Mouse (Mus musculus) limb, embryonic 11.5 days (tissue): ENCODE data around the gene Megf8. TPM values are rescaled to one million over a fixed set of nuclear protein-coding genes. Genes with fewer than 3 reads are reported as not detected.
A peak's percentile ranks its signal among the peaks of the same experiment; 100 is the strongest.

Experiments used
- ATAC-seq: fragments of 200-750 bp; cut with Nextera tagmentation; 2 replicates; pipeline ENCODE4 v1.8.0; 2017; ENCODE audit warnings: low read depth; ENCODE audit not compliant: insufficient number of reproducible peaks, low FRiP score, low TSS enrichment
- DNase-seq: peaks from one replicate; pipeline ENCODE4 v3.0.0-alpha.2; 2015; ENCODE audit warnings: low spot score
- H3K27ac ChIP-seq: fragments of 300-500 bp; sonication (generic); replicated peaks from 2 replicates; pipeline ENCODE4 v1.5.1; 2014; ENCODE audit warnings: low read depth, mild to moderate bottlenecking, low read length
- H3K27me3 ChIP-seq: fragments of 300-500 bp; sonication (generic); 2 replicates; pipeline ENCODE4 v1.6.1; 2014; ENCODE audit warnings: mild to moderate bottlenecking, low read length, mixed read lengths; ENCODE audit not compliant: control insufficient read depth, insufficient read depth
- H3K36me3 ChIP-seq: fragments of 300-500 bp; sonication (generic); 2 replicates; pipeline ENCODE4 v1.6.1; 2014; ENCODE audit warnings: mild to moderate bottlenecking, low read length, moderate library complexity, mixed read lengths; ENCODE audit not compliant: control insufficient read depth, insufficient read depth
- H3K4me1 ChIP-seq: fragments of 300-500 bp; sonication (generic); 2 replicates; pipeline ENCODE4 v1.6.1; 2014; ENCODE audit warnings: low read length, mixed read lengths; ENCODE audit not compliant: control insufficient read depth, insufficient read depth
- H3K4me2 ChIP-seq: fragments of 300-500 bp; sonication (generic); 2 replicates; pipeline ENCODE4 v1.6.1; 2014; ENCODE audit warnings: low read depth, mild to moderate bottlenecking, moderate library complexity; ENCODE audit not compliant: severe bottlenecking
- H3K4me3 ChIP-seq: fragments of 300-500 bp; sonication (generic); 2 replicates; pipeline ENCODE4 v1.5.1; 2014; ENCODE audit warnings: low read depth, low read length
- H3K9ac ChIP-seq: fragments of 300-500 bp; sonication (generic); 2 replicates; pipeline ENCODE4 v1.6.1; 2014; ENCODE audit warnings: mild to moderate bottlenecking, low read length
- H3K9me3 ChIP-seq: fragments of 300-500 bp; sonication (generic); 2 replicates; pipeline ENCODE4 v1.6.1; 2016; ENCODE audit warnings: low read length; ENCODE audit not compliant: control insufficient read depth
- WGBS: fragments of 180-500 bp; shearing (Covaris S2); extraction: QIAGEN DNeasy Blood & Tissue Kit; methylation state at CpG from one replicate; pipeline ENCODE4 v1.1.7; 2014; 5-methylcytosine and 5-hydroxymethylcytosine counted together
- polyA plus RNA-seq: library from polyadenylated mRNA; unstranded; fragments of >200 nt; fragmentation: Nextera tagmentation; extraction: Ambion mirVana; gene quantifications from 2 replicates; pipeline ENCODE4 v1.2.1, GENCODE M21; 2014

The Megf8 gene
- polyA plus RNA-seq, 1 experiment from 2014 or later: 14.4 TPM

- WGBS: 21% methylated on average over 5 of the region's 5 CpGs
- peak overlapping the region; percentile 88 for H3K4me2 ChIP-seq
- H3K4me1 ChIP-seq: peaks cover 36% of the 10 kb centered on the region
- H3K36me3 ChIP-seq: peaks cover 25% of the 10 kb centered on the region
- ATAC-seq (no peak), DNase-seq (no peak)
- no peaks in the 10 kb centered on the region for H3K27me3 ChIP-seq
- peak overlapping the region; percentile 81 for H3K9ac ChIP-seq
- H3K4me3 ChIP-seq: peak overlapping the region; percentile 79
- H3K27ac ChIP-seq: no peak overlapping the region
- H3K9me3 ChIP-seq: no peaks in the 10 kb centered on the region
Observed at GRCm38 (mm10) chr7:25283637-25284036, 33.3 kb upstream of the Megf8 start.

- H3K4me1 ChIP-seq: peaks cover 36% of the 10 kb centered on the region
Observed at GRCm38 (mm10) chr7:25284171-25284570, 32.8 kb upstream of the Megf8 start.

GRCm38 (mm10) chr7:25284766-25285165 lies 32.2 kb upstream of the Megf8 start:
- Histone ChIP-seq H3K27me3 (no peaks in the 10 kb centered on the region), H3K4me2 (no peak overlapping the region), H3K36me3 (peaks cover 36% of the 10 kb centered on the region), H3K27ac (no peak overlapping the region), H3K4me1 (peaks cover 34% of the 10 kb centered on the region), H3K9me3 (no peaks in the 10 kb centered on the region), H3K9ac (no peak overlapping the region), H3K4me3 (no peak overlapping the region)
- ATAC-seq: no peak
- 91% methylated on average over 5 of the region's 5 CpGs for WGBS
- no peak for DNase-seq

More at GRCm38 (mm10) chr7:25284171-25284570, 32.8 kb upstream of the Megf8 start:
- no peaks in the 10 kb centered on the region for H3K9me3 ChIP-seq
- no peaks in the 10 kb centered on the region for H3K27me3 ChIP-seq
- H3K9ac ChIP-seq: peak overlapping the region; percentile 81; the same call in 1 of the 2 replicates
- WGBS: 86% methylated on average over 2 of the region's 2 CpGs
- peak overlapping the region; percentile 14; the same call in 1 of the 2 replicates for H3K4me3 ChIP-seq
- DNase-seq: no peak
- peak overlapping the region; percentile 88 for H3K4me2 ChIP-seq
- peaks cover 30% of the 10 kb centered on the region for H3K36me3 ChIP-seq
- ATAC-seq: no peak
- H3K27ac ChIP-seq: 0 out of 2 replicates have a peak overlapping the region, but pooled peaks have one; percentile 21

- no peaks in the 10 kb centered on the region for H3K27me3 ChIP-seq
- H3K4me1 ChIP-seq: peaks cover 25% of the 10 kb centered on the region
- DNase-seq: no peak
- no peak overlapping the region for H3K4me3 ChIP-seq
- H3K4me2 ChIP-seq: no peak overlapping the region
- no peak overlapping the region for H3K27ac ChIP-seq
- H3K36me3 ChIP-seq: peaks cover 45% of the 10 kb centered on the region
- H3K9ac ChIP-seq: no peak overlapping the region
- WGBS: 94% methylated on average over 20 of the region's 20 CpGs
- no peak for ATAC-seq
- H3K9me3 ChIP-seq: no peaks in the 10 kb centered on the region
Observed at GRCm38 (mm10) chr7:25285511-25286238, 31.3 kb upstream of the Megf8 start.

GRCm38 (mm10) chr7:25286989-25287388 lies 30.0 kb upstream of the Megf8 start:
- Histone ChIP-seq H3K9ac (no peak overlapping the region), H3K4me1 (peaks cover 17% of the 10 kb centered on the region), H3K9me3 (no peaks in the 10 kb centered on the region), H3K27me3 (no peaks in the 10 kb centered on the region), H3K4me2 (no peak overlapping the region), H3K4me3 (no peak overlapping the region), H3K36me3 (peaks cover 54% of the 10 kb centered on the region), H3K27ac (no peak overlapping the region)
- ATAC-seq: no peak
- 79% methylated on average over 8 of the region's 8 CpGs for WGBS
- DNase-seq: no peak

- ATAC-seq (no peak), DNase-seq (no peak)
- peak overlapping the region; percentile 17; the same call in 1 of the 2 replicates for H3K9ac ChIP-seq
- H3K27ac ChIP-seq: no peak overlapping the region
- H3K27me3 ChIP-seq: no peaks in the 10 kb centered on the region
- no peak overlapping the region for H3K4me2 ChIP-seq
- no peaks in the 10 kb centered on the region for H3K9me3 ChIP-seq
- WGBS: 88% methylated on average over 12 of the region's 12 CpGs
- H3K4me1 ChIP-seq: peaks cover 17% of the 10 kb centered on the region
- no peak overlapping the region for H3K4me3 ChIP-seq
- H3K36me3 ChIP-seq: peaks cover 63% of the 10 kb centered on the region
Observed at GRCm38 (mm10) chr7:25288011-25288410, 29.0 kb upstream of the Megf8 start.

- no peak overlapping the region for H3K4me2 ChIP-seq
- H3K4me1 ChIP-seq: peaks cover 10% of the 10 kb centered on the region
- ATAC-seq: no peak
- H3K27ac ChIP-seq: no peak overlapping the region
- no peaks in the 10 kb centered on the region for H3K9me3 ChIP-seq
- no peak for DNase-seq
- H3K36me3 ChIP-seq: peaks cover 67% of the 10 kb centered on the region
- H3K27me3 ChIP-seq: no peaks in the 10 kb centered on the region
- WGBS: 82% methylated on average over 3 of the region's 3 CpGs
- H3K4me3 ChIP-seq: no peak overlapping the region
- no peak overlapping the region for H3K9ac ChIP-seq
Observed at GRCm38 (mm10) chr7:25288721-25289120, 28.2 kb upstream of the Megf8 start.

GRCm38 (mm10) chr7:25289925-25290324 lies 27.0 kb upstream of the Megf8 start:
- ATAC-seq (no peak), DNase-seq (no peak)
- Histone ChIP-seq H3K9me3 (no peaks in the 10 kb centered on the region), H3K27me3 (no peaks in the 10 kb centered on the region), H3K4me2 (no peak overlapping the region), H3K36me3 (peaks cover 71% of the 10 kb centered on the region), H3K4me1 (no peaks in the 10 kb centered on the region), H3K27ac (no peak overlapping the region), H3K9ac (no peak overlapping the region), H3K4me3 (no peak overlapping the region)
- WGBS: 98% methylated on average over 3 of the region's 3 CpGs
